Comparison of ENCODE assay signal across 21 mouse cellular contexts in the genomic region with DNA sequence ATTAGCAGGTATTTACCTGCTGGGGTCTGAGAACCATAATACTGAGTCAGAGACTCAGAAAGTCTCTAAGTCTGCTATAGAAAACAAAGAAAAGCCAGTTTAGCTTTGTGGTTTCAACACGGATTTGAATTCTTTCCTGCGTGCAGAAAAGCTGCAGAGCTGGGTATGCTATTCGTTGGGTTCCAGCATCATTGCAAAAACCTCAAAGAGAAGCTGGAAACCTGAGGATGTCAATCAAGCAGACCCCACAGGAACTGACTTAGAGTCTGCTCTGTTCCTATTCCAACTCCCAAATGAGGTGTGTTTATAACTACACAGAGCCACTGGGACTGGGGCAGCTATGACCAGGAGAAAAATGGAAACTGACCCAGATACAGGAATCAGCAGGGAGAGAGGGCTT.
"Had no signal": no experiment of that assay in that cellular context is flagged by ENCODE, and none has a peak within 500 bp of the region (broad histone marks: within the 10 kb centered on the region; RNA-seq: fewer than 3 reads in every experiment).

No protein-coding gene starts in this region.

- H3K36me3 ChIP-seq: lung, embryonic 15.5 days; midbrain, embryonic 10.5 days; midbrain, embryonic 12.5 days; neural tube, embryonic 13.5 days; neural tube, embryonic 15.5 days had no signal

- H3K4me3 ChIP-seq: lung, embryonic 15.5 days; midbrain, embryonic 10.5 days; midbrain, embryonic 12.5 days; myocyte; neural tube, embryonic 13.5 days; neural tube, embryonic 15.5 days had no signal

- ATAC-seq: liver, postnatal 0 days; lung, postnatal 0 days; midbrain, embryonic 16.5 days had no signal

- H3K4me1 ChIP-seq: lung, embryonic 15.5 days; midbrain, embryonic 10.5 days; midbrain, embryonic 12.5 days; neural tube, embryonic 13.5 days; neural tube, embryonic 15.5 days had no signal

- H3K9ac ChIP-seq: liver, postnatal 0 days; lung, embryonic 15.5 days; midbrain, embryonic 12.5 days; neural tube, embryonic 13.5 days; neural tube, embryonic 15.5 days had no signal

- DNase-seq: liver, postnatal 0 days; lung, adult 2 months; lung, postnatal 14 days; lung, postnatal 36 days; midbrain, embryonic 14.5 days; right cerebral cortex, adult 18-20 months; right cerebral cortex, postnatal 25 days; right cerebral cortex, postnatal 4 days; spleen, adult 18-20 months; thymus, adult 2 months; thymus, postnatal 25 days; thymus, postnatal 4 days had no signal

- H3K4me2 ChIP-seq: lung, embryonic 15.5 days; midbrain, embryonic 12.5 days; neural tube, embryonic 13.5 days; neural tube, embryonic 15.5 days had no signal

- H3K27ac ChIP-seq: lung, embryonic 15.5 days; macrophage; midbrain, embryonic 10.5 days; midbrain, embryonic 12.5 days; neural tube, embryonic 13.5 days; neural tube, embryonic 15.5 days had no signal

- H3K27me3 ChIP-seq: lung, embryonic 15.5 days; midbrain, embryonic 12.5 days; neural tube, embryonic 13.5 days; neural tube, embryonic 15.5 days had no signal

- H3K9me3 ChIP-seq: lung, embryonic 15.5 days; midbrain, embryonic 10.5 days; midbrain, embryonic 12.5 days; neural tube, embryonic 13.5 days; neural tube, embryonic 15.5 days had no signal
